12 mouse cellular contexts compared by ENCODE assay signal in genomic region chr1:73987705-73988201, GRCm38 (mm10).
DNase-seq lines count a peak whose midpoint lies in the region; ATAC-seq and TF ChIP-seq lines count a peak whose summit lies in the region.
"Had no signal": no experiment of that assay in that cellular context is flagged by ENCODE, and none has a peak within 500 bp of the region (broad histone marks: within the 10 kb centered on the region; RNA-seq: fewer than 3 reads in every experiment).

No protein-coding gene starts in this region.

- DNase-seq in adrenal gland, postnatal 10 days = peak; percentile 56
- DNase-seq in adrenal gland, postnatal 36 days = no peak
- peak; percentile 44 for DNase-seq in embryonic facial prominence, embryonic 14.5 days (ENCODE audit: low spot score)
- DNase-seq in liver, postnatal 0 days = peak; percentile 28
- DNase-seq in embryo, embryonic 10.5 days (ENCODE audit: low spot score) = no peak
- DNase-seq in retina, postnatal 1 day = no peak
- no peak for DNase-seq in ovary, postnatal 36 days (ENCODE audit: low spot score)
- DNase-seq: cerebellum, adult 8-10 months; midbrain, embryonic 14.5 days; right cerebral cortex, adult 18-20 months had no signal

- H3K4me1 ChIP-seq in embryonic facial prominence, embryonic 14.5 days (ENCODE audit: control insufficient read depth, insufficient read depth, low read length) = no peaks in the 10 kb centered on the region
- no peaks in the 10 kb centered on the region for H3K4me1 ChIP-seq in intestine, embryonic 15.5 days (replicated peaks)
- no peaks in the 10 kb centered on the region for H3K4me1 ChIP-seq in liver, postnatal 0 days (ENCODE audit: insufficient read depth)
- H3K4me1 ChIP-seq: forebrain, embryonic 12.5 days had no signal

- no peak overlapping the region for H3K4me2 ChIP-seq in embryonic facial prominence, embryonic 14.5 days (ENCODE audit: low read depth, low read length)
- no peak overlapping the region for H3K4me2 ChIP-seq in intestine, embryonic 15.5 days (replicated peaks)
- H3K4me2 ChIP-seq in liver, postnatal 0 days (ENCODE audit: low read depth, low read length) = no peak overlapping the region
- H3K4me2 ChIP-seq: forebrain, embryonic 12.5 days had no signal

- no peaks in the 10 kb centered on the region for H3K9me3 ChIP-seq in embryonic facial prominence, embryonic 14.5 days (ENCODE audit: control insufficient read depth, low read length)
- H3K9me3 ChIP-seq in intestine, embryonic 15.5 days = no peaks in the 10 kb centered on the region
- H3K9me3 ChIP-seq in liver, postnatal 0 days (ENCODE audit: low read length) = no peaks in the 10 kb centered on the region
- H3K9me3 ChIP-seq: forebrain, embryonic 12.5 days had no signal

- no peak for ATAC-seq in embryonic facial prominence, embryonic 14.5 days (ENCODE audit: low read depth)
- ATAC-seq in intestine, embryonic 15.5 days = peak; percentile 42; the same call in 1 of the 2 replicates
- ATAC-seq in liver, postnatal 0 days = peak; percentile 58

- H3K9ac ChIP-seq in embryonic facial prominence, embryonic 14.5 days (ENCODE audit: low read depth, low read length) = no peak overlapping the region
- H3K9ac ChIP-seq in intestine, embryonic 15.5 days = no peak overlapping the region
- H3K9ac ChIP-seq in liver, postnatal 0 days (replicated peaks) = no peak overlapping the region
- H3K9ac ChIP-seq: forebrain, embryonic 12.5 days had no signal

- no peak for TF ChIP-seq CTCF in liver, postnatal 0 days (IDR thresholded peaks at IDR 0.05; ENCODE audit: low read depth)

- H3K27ac ChIP-seq in embryonic facial prominence, embryonic 14.5 days (replicated peaks; ENCODE audit: low read depth, low read length) = no peak overlapping the region
- 0 out of 2 replicates have a peak overlapping the region, but pooled peaks have one; percentile 15 for H3K27ac ChIP-seq in intestine, embryonic 15.5 days
- no peak overlapping the region for H3K27ac ChIP-seq in liver, postnatal 0 days (ENCODE audit: low read depth)
- H3K27ac ChIP-seq: forebrain, embryonic 12.5 days had no signal

- H3K27me3 ChIP-seq in embryonic facial prominence, embryonic 14.5 days (replicated peaks; ENCODE audit: control insufficient read depth, insufficient read depth, low read length) = no peaks in the 10 kb centered on the region
- H3K27me3 ChIP-seq in intestine, embryonic 15.5 days (replicated peaks) = no peaks in the 10 kb centered on the region
- H3K27me3 ChIP-seq in liver, postnatal 0 days (ENCODE audit: insufficient read depth, low read length) = no peaks in the 10 kb centered on the region
- H3K27me3 ChIP-seq: forebrain, embryonic 12.5 days had no signal

- no peak for TF ChIP-seq EP300 in liver, postnatal 0 days (IDR thresholded peaks at IDR 0.05; ENCODE audit: low read depth)

- WGBS in embryonic facial prominence, embryonic 14.5 days = 68% methylated on average over 6 of the region's 9 CpGs
- 47% methylated on average over 8 of the region's 9 CpGs for WGBS in intestine, embryonic 15.5 days
- WGBS in liver, postnatal 0 days (ENCODE audit: insufficient replicate concordance) = 60% methylated on average over 6 of the region's 9 CpGs

- no peak overlapping the region for H3K4me3 ChIP-seq in embryonic facial prominence, embryonic 14.5 days (ENCODE audit: low read depth, low read length)
- no peak overlapping the region for H3K4me3 ChIP-seq in intestine, embryonic 15.5 days (replicated peaks)
- H3K4me3 ChIP-seq in liver, postnatal 0 days (ENCODE audit: low read depth, low read length) = no peak overlapping the region
- H3K4me3 ChIP-seq: forebrain, embryonic 12.5 days had no signal

- H3K36me3 ChIP-seq in embryonic facial prominence, embryonic 14.5 days (ENCODE audit: control insufficient read depth, insufficient read depth, low read length) = peaks cover 74% of the 10 kb centered on the region
- H3K36me3 ChIP-seq in intestine, embryonic 15.5 days = no peaks in the 10 kb centered on the region
- H3K36me3 ChIP-seq in liver, postnatal 0 days (replicated peaks; ENCODE audit: insufficient read depth, low read length) = peaks cover 70% of the 10 kb centered on the region
- H3K36me3 ChIP-seq: forebrain, embryonic 12.5 days had no signal

Comparison
In these comparisons a context has a peak if more than half of its experiments do, and no peak if none do; other contexts are left out.
1. DNase-seq: peak in adrenal gland, postnatal 10 days (single experiment), embryonic facial prominence, embryonic 14.5 days (single experiment) and liver, postnatal 0 days (single experiment); none in adrenal gland, postnatal 36 days (0 of 2), embryo, embryonic 10.5 days (single experiment), retina, postnatal 1 day (single experiment) and ovary, postnatal 36 days (single experiment).